Mouse (Mus musculus): ENCODE results near the gene Atxn2.

DNA sequence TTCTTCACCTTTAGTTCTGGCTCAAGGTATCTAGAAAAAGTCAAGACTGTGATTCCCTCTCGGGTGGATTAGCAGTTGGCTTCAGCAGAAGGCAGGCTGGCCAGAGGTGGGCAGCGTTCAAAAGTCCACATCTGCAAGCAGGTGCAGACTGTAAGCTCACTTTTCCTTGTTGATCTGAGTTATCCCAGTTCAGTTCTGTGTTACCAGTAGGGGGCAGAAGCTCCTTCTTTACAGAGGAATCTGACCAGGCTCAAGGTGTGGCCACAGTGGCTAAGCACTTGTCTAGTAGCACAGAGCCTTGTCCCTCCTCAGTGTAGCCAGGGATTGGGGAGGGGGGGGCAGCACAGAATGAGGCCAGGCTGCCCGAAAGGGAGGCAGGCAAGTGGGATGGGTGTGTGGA, 103.9 kb downstream of the Atxn2 start:
- TF ChIP-seq CTCF (IDR thresholded peaks at IDR 0.05; ENCODE audit: extremely low read depth, insufficient read depth, low read length) (peak; percentile 56), POLR2A (IDR thresholded peaks at IDR 0.05; ENCODE audit: extremely low read depth, insufficient read depth, low read length) (no peak)
